In genomic region chr19:17247352-17247925, GRCm38 (mm10) we compare ENCODE assay signal across 21 mouse cellular contexts.
DNase-seq lines count a peak whose midpoint lies in the region; ATAC-seq lines count a peak whose summit lies in the region.
"Had no signal": no experiment of that assay in that cellular context is flagged by ENCODE, and none has a peak within 500 bp of the region (broad histone marks: within the 10 kb centered on the region; RNA-seq: fewer than 3 reads in every experiment).

No protein-coding gene starts in this region.

- intact Hi-C loops in left cerebral cortex, postnatal 4 days (cut with DNase I), result no loop called here
- intact Hi-C loops in left cerebral cortex, postnatal 36 days (cut with DNase I), result no loop called here

- H3K4me1 ChIP-seq in forebrain, embryonic 14.5 days (ENCODE audit: control insufficient read depth, insufficient read depth, low read length), result no peaks in the 10 kb centered on the region
- no peaks in the 10 kb centered on the region for H3K4me1 ChIP-seq in kidney, embryonic 15.5 days
- H3K4me1 ChIP-seq: embryonic facial prominence, embryonic 12.5 days; embryonic facial prominence, embryonic 15.5 days; forebrain, embryonic 15.5 days; hindbrain, embryonic 10.5 days; hindbrain, embryonic 13.5 days had no signal

- WGBS in forebrain, embryonic 14.5 days, result 91% methylated on average over 8 of the region's 8 CpGs
- WGBS in kidney, embryonic 15.5 days, result 87% methylated on average over 8 of the region's 8 CpGs

- no peak overlapping the region for H3K27ac ChIP-seq in forebrain, embryonic 14.5 days (ENCODE audit: low read depth, low read length)
- no peak overlapping the region for H3K27ac ChIP-seq in kidney, embryonic 15.5 days
- H3K27ac ChIP-seq: embryonic facial prominence, embryonic 12.5 days; embryonic facial prominence, embryonic 15.5 days; forebrain, embryonic 15.5 days; hindbrain, embryonic 10.5 days; hindbrain, embryonic 13.5 days had no signal

- H3K4me2 ChIP-seq in forebrain, embryonic 14.5 days (ENCODE audit: low read length), result no peak overlapping the region
- H3K4me2 ChIP-seq in kidney, embryonic 15.5 days, result no peak overlapping the region
- H3K4me2 ChIP-seq: embryonic facial prominence, embryonic 12.5 days; embryonic facial prominence, embryonic 15.5 days; forebrain, embryonic 15.5 days; heart, embryonic 11.5 days; hindbrain, embryonic 13.5 days had no signal

- H3K9me3 ChIP-seq in forebrain, embryonic 14.5 days (replicated peaks; ENCODE audit: control insufficient read depth, low read length), result no peaks in the 10 kb centered on the region
- H3K9me3 ChIP-seq in kidney, embryonic 15.5 days (replicated peaks), result no peaks in the 10 kb centered on the region
- H3K9me3 ChIP-seq: embryonic facial prominence, embryonic 12.5 days; embryonic facial prominence, embryonic 15.5 days; forebrain, embryonic 15.5 days; hindbrain, embryonic 10.5 days; hindbrain, embryonic 13.5 days had no signal

- ATAC-seq in common myeloid progenitor, adult 5-6 weeks (replicated peaks; ENCODE audit: low read depth, poor library complexity, severe bottlenecking), result peak; percentile 63
- peak; percentile 78 for ATAC-seq in megakaryocyte, adult 5-6 weeks (ENCODE audit: poor library complexity, severe bottlenecking)
- no peak for ATAC-seq in forebrain, embryonic 14.5 days
- no peak for ATAC-seq in kidney, embryonic 15.5 days (replicated peaks; ENCODE audit: low FRiP score)
- ATAC-seq: forebrain, embryonic 15.5 days; hindbrain, embryonic 16.5 days had no signal

- no peaks in the 10 kb centered on the region for H3K36me3 ChIP-seq in forebrain, embryonic 14.5 days (ENCODE audit: control insufficient read depth, insufficient read depth, low read length)
- H3K36me3 ChIP-seq in kidney, embryonic 15.5 days, result no peaks in the 10 kb centered on the region
- H3K36me3 ChIP-seq: embryonic facial prominence, embryonic 12.5 days; embryonic facial prominence, embryonic 15.5 days; forebrain, embryonic 15.5 days; hindbrain, embryonic 10.5 days; hindbrain, embryonic 13.5 days had no signal

- H3K27me3 ChIP-seq in forebrain, embryonic 14.5 days (replicated peaks; ENCODE audit: control insufficient read depth, insufficient read depth, low read length), result no peaks in the 10 kb centered on the region
- no peaks in the 10 kb centered on the region for H3K27me3 ChIP-seq in kidney, embryonic 15.5 days
- H3K27me3 ChIP-seq: embryonic facial prominence, embryonic 12.5 days; embryonic facial prominence, embryonic 15.5 days; forebrain, embryonic 15.5 days; hindbrain, embryonic 13.5 days had no signal

- H3K4me3 ChIP-seq in forebrain, embryonic 14.5 days (ENCODE audit: low read depth, low read length), result no peak overlapping the region
- H3K4me3 ChIP-seq in kidney, embryonic 15.5 days (replicated peaks), result no peak overlapping the region
- H3K4me3 ChIP-seq: embryonic facial prominence, embryonic 12.5 days; embryonic facial prominence, embryonic 15.5 days; forebrain, embryonic 15.5 days; hindbrain, embryonic 10.5 days; hindbrain, embryonic 13.5 days had no signal

- H3K9ac ChIP-seq in forebrain, embryonic 14.5 days (ENCODE audit: low read length), result no peak overlapping the region
- H3K9ac ChIP-seq in kidney, embryonic 15.5 days, result no peak overlapping the region
- H3K9ac ChIP-seq: embryonic facial prominence, embryonic 12.5 days; embryonic facial prominence, embryonic 15.5 days; forebrain, embryonic 15.5 days; hindbrain, embryonic 13.5 days had no signal

- DNase-seq in A20 (ENCODE audit: low read depth, low spot score), result peak; percentile 51
- peak; percentile 26 to 37 for DNase-seq in B cell, adult 2 months
- no peak for DNase-seq in forebrain, embryonic 14.5 days (ENCODE audit: low spot score)
- no peak for DNase-seq in left cerebral cortex, postnatal 4 days
- no peak for DNase-seq in left cerebral cortex, postnatal 36 days (ENCODE audit: low spot score in 2 of 2)
- DNase-seq: adrenal gland, adult 2 months; adrenal gland, postnatal 14 days; cerebellum, adult 11-12 months; cerebellum, adult 8-10 months; cerebellum, postnatal 14 days; gastrocnemius, postnatal 25 days had no signal

Comparison
In these comparisons a context has a peak if more than half of its experiments do, and no peak if none do; other contexts are left out.
1. DNase-seq: peak in A20 (single experiment) and B cell, adult 2 months (2 of 2); none in forebrain, embryonic 14.5 days (single experiment), left cerebral cortex, postnatal 4 days (single experiment) and left cerebral cortex, postnatal 36 days (0 of 2).
2. ATAC-seq: peak in common myeloid progenitor, adult 5-6 weeks (single experiment) and megakaryocyte, adult 5-6 weeks (single experiment); none in forebrain, embryonic 14.5 days (single experiment) and kidney, embryonic 15.5 days (single experiment).